Mouse (Mus musculus) heart, adult 8-10 months (tissue): ENCODE measurements around the gene Llgl2. TPM values are rescaled to one million over a fixed set of nuclear protein-coding genes. Genes with fewer than 3 reads are reported as not detected.
"Not testable (repeated sequence)": the region's sequence is repeated elsewhere in the genome, so short reads cannot be mapped to it uniquely, and the experiment has no call there.

Source experiments
- DNase-seq: peaks from one replicate; pipeline ENCODE4 v3.0.0; 2022; ENCODE audit warnings: low spot score
- total RNA-seq, 4 experiments: library from RNA; stranded (reverse); gene quantifications; 2 replicates each; pipeline ENCODE4 v1.2.4; 2022

The Llgl2 gene
- total RNA-seq, 4 experiments from 2014 or later, result 15.7 to 31.8 (median 20.3) TPM

- DNase-seq, result no peak
These were observed 9.2 kb downstream of the Llgl2 start for GRCm38 (mm10) chr11:115833021-115833513.

DNA sequence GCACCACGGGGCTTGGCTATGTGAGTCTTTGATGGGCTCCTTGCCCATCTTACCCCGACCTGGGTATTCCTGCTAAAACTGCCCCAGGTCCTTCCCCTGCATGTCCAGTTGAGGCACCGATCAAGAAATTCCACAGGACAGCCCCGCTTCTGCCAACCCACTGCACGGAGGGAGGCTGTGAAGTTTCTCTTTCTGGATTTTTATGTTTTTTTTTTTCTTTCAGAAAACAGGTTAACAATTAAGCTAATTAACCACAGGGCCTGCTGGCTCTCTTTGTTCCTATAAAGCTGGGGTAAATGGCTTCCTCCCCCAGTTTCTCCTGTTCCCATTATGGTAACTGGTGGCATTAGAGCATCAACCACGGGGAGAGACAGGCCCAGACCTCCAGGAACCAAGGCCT, 10.2 kb downstream of the Llgl2 start:
- DNase-seq, result no peak

GRCm38 (mm10) chr11:115836656-115837395, 13.0 kb downstream of the Llgl2 start:
- no peak for DNase-seq

DNA sequence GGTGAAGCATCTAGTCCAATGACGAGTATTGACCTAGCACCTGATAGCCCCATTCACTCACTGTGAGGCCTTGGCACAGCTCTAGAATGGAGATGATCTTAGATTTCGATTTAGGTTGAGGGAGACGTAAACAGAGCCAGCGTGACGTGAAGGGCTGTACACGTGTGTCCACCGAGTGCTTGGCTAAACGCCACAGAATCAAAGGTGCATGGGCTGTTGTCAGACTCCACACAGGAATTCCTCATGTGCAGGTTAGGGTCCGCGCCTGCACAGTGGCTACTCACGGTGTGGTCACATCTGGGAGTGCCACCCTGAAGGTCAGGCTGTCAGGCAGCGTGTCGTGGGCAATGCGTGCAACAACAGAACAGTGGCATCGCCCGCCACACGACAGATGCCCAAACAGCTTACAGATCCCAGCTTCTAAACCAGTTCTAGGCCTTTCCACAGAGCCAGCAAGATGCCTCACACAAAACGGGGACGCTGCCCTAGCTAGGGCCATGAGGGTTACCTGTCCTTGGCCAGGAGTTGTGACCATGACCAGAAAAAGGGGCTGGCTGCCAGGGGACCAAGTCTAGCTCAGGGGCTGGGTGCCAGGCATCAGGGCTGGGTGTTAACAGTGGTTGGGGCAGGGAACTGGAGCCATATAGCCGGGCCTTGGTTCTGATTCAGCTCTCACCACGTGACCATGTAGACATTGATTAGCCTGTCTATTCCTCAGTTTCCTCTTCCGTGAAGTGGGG, 13.9 kb downstream of the Llgl2 start:
- DNase-seq, result no peak

GRCm38 (mm10) chr11:115838895-115839311, 15.1 kb downstream of the Llgl2 start:
- DNase-seq, result no peak

DNA sequence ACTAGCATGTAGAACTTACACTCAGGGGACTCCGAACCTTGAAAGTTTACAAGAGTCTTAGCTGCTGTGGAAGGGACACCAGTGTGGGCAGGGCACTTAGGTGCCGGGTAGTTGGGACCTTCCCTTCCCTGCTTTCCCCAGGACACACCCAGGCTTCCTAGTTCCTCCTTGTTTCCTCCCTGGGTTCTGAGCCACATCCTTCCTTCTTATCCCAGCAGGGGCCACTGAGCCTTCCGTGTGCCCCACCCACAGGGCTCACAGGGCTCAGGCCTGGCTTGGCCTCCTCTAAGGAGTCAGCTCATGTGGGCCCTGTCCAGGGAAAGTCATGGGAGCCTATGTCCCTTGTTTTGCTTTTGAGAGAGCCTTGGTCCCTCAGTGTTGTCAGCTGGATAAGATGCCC, 15.9 kb downstream of the Llgl2 start:
- no peak for DNase-seq

- DNase-seq, result no peak
These were observed 17.2 kb downstream of the Llgl2 start for GRCm38 (mm10) chr11:115841044-115841443.

GRCm38 (mm10) chr11:115841961-115842550, 18.2 kb downstream of the Llgl2 start:
- DNase-seq, result peak; percentile 65

DNA sequence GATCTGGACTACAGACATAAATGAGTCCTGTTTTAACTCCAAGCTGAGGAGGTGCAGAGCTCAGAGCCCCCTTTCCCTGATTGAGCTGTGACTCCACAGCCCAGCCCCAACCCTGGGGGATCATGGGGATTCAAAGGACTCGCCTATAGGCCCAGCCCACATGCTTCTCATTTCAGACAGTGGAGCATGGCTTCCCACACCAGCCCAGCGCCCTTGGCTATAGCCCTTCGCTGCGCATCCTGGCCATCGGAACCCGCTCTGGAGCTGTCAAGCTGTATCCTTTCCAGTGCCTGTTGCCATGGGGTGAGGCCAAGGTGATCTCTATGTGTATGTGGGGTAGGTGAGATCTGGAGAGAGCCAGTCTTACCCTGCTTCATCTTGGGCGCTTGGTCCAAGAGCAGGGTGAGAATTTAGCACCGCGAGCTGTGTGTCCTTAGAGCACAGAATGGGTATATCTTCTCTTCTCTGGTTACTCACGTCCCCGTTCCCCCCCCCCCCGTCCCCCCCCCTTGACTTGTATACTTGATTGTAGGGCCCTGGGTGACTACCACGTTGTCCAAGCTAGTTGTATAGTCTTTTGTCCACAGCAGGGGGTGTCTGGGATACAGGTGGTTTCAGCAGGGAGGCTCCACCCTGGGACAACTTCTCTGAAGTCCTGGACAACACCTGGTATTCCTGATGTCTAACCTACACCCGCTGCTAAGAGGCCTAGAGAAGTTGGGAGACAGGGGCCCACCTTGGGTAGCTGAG, 19.5 kb downstream of the Llgl2 start:
- no peak for DNase-seq

GRCm38 (mm10) chr11:115843891-115844239, 20.0 kb downstream of the Llgl2 start:
- DNase-seq, result no peak

DNA sequence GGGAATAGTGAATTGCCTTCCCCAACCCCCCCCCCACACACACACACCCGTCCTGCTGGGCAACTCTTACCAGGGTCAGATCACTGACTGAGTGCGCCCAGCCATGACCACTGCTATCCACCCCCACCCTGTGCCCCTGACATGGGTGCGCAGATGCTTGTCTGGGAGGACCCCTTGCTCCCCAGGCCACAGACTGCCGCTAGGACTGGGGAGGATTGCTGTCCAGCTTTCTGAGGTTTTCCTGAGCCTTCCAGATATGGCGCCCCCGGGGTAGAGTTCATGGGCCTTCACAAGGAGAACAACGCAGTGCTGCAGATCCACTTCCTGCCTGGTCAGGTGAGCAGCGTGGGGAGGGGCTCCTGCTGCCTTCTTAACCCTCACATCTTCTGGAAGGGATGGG, 20.4 kb downstream of the Llgl2 start:
- DNase-seq, result no peak

DNA sequence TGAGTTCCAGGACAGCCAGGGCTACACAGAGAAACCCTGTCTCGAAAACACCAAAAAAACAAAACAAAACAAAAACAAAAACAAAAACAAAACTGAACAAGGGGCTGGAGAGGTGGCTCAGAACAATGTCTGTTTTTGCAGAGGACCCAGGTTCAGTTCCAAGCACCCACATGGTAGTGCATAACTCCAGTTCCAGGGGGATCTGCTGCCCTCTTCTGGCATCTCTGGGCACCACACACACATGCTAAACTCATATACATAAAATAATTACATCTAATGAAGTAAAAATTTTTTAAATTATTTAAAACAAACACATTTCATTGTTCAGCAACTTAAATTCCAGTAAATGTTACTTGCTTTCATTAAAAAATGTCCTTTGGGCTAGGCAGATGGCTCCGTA, 22.0 kb downstream of the Llgl2 start:
- no peak for DNase-seq

DNA sequence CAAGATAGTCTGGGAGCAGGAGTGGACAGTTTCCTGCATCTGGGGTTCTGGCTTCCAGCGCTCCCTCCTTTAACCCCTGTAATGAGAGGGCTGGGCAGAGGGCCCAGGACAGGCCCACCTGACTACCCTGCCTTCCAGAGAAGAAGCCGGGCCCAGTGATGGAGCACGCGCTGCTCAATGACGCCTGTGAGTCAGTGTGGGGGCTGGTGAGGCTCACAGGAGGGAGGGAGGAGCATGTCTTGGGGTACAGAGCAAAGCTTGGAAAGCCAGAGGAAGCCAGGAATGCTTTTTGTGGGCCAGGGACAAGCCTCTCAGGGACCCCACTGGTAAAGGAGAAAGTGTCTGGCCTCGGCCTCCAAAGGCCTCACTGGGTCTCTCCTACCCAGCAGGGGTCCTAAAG, 30.8 kb downstream of the Llgl2 start:
- no peak for DNase-seq

- DNase-seq, result not testable (repeated sequence)
These were observed 33.3 kb downstream of the Llgl2 start for GRCm38 (mm10) chr11:115857146-115857545.

- no peak for DNase-seq
These were observed 34.1 kb downstream of the Llgl2 start for GRCm38 (mm10) chr11:115857936-115858335.

GRCm38 (mm10) chr11:115858354-115858753, 34.5 kb downstream of the Llgl2 start, which contains the start of gene Myo15b:
Myo15b (plus strand) TSS chr11:115858406.
- no peak for DNase-seq

DNA sequence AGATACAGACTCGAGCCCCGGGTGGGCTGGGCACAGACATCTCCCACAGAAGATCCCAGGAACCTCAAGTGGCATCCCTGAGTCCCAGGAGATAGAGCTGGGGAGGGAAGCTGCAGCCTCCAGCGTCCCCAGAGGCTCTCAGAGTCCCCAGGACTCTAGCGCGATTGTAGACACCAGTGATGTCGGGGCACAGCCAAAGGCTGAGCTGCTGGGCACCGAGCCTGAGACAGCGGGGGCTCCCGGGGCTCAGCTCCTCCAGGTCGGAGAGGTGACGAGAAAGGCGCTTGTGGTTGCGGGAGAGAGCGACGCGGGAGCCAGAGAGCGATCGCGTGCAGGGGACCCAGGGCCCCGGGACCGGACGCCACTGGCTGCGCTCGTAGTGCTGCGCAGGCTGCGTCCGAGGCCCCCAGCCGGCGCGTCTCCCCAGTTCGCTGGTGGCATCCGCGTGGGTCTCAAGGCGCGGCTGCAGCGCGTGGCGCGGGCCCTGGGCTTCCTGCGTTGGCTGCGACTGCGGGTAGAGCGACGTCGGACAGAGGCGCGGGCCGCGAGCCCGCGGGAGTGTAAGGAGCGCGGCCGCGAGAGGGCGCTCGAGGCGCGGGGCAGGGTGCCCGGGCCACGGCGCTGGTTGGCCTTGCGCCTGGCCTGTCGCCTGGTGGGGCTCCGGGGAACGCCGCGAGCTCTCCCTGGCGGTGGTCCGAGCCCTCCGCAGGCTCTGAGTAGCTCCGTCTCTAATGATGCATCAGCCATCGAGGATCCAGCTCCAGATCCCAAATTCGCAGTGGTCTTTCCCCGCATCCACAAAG, 35.5 kb downstream of the Llgl2 start:
- DNase-seq, result peak; percentile 69

DNA sequence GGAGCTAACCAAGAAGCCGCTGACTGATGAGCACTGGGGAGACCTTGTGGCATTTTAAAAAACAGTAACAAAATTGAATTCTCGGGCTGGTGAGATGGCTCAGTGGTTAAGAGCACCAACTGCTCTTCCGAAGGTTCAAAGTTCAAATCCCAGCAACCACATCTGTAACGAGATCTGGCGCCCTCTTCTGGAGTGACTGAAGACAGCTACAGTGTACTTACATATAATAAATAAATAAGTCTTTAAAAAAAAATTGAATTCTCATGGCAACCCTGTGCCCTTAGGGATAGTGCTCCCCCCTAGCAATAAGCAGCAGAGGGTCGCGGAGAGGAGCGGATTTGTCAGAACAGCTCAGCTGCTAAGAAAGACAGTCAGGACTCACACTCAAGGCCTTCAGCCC, 40.0 kb downstream of the Llgl2 start:
- no peak for DNase-seq

GRCm38 (mm10) chr11:115869393-115869792, 45.5 kb downstream of the Llgl2 start:
- no peak for DNase-seq

- DNase-seq, result no peak
These were observed 48.6 kb downstream of the Llgl2 start for GRCm38 (mm10) chr11:115872437-115872836.

- no peak for DNase-seq
These were observed 52.1 kb downstream of the Llgl2 start for GRCm38 (mm10) chr11:115875935-115876334.
